Mouse (Mus musculus) brain, embryonic 14.5 days (tissue): ENCODE measurements around the gene Ncbp3.

Experiments used
- CTCF ChIP-seq: fragments of 200-500 bp; IDR thresholded peaks from 2 replicates; pipeline ENCODE4 v1.5.1; 2012; ENCODE audit warnings: inconsistent platforms, mild to moderate bottlenecking, moderate library complexity, borderline replicate concordance; ENCODE audit not compliant: insufficient read depth, insufficient read length; ENCODE audit errors: extremely low read depth
- POLR2A ChIP-seq: fragments of 200-500 bp; IDR thresholded peaks from 2 replicates; pipeline ENCODE4 v1.6.1; 2012; ENCODE audit warnings: mild to moderate bottlenecking, inconsistent platforms, borderline replicate concordance; ENCODE audit not compliant: poor library complexity, insufficient read depth, insufficient read length, severe bottlenecking; ENCODE audit errors: extremely low read depth

GRCm38 (mm10) chr11:73084804-73085231 lies 37.2 kb downstream of the Ncbp3 start:
- TF ChIP-seq POLR2A, result no peak
- TF ChIP-seq CTCF, result no peak
